Mouse (Mus musculus) spleen, adult 2 months (tissue): ENCODE measurements around the gene Rai2. TPM values are rescaled to one million over a fixed set of nuclear protein-coding genes. Genes with fewer than 3 reads are reported as not detected.

Experiments
- DNase-seq, 2 experiments: peaks; one replicate each; pipeline versions ENCODE4 v3.0.0 to v3.0.0-alpha.2; 2012 to 2021; ENCODE audit warnings: low spot score in 2 of 2, low read depth in 1 of 2
- H3K27ac ChIP-seq: fragments of 200-500 bp; 2 replicates; pipeline ENCODE4 v1.5.1; 2012; ENCODE audit warnings: low read length, inconsistent platforms; ENCODE audit not compliant: insufficient read depth
- H3K27me3 ChIP-seq: fragments of 200-500 bp; 2 replicates; pipeline ENCODE4 v1.6.1; 2012; ENCODE audit warnings: mild to moderate bottlenecking, moderate library complexity, low read length, inconsistent platforms; ENCODE audit not compliant: control insufficient read depth, insufficient read depth
- H3K36me3 ChIP-seq: fragments of 200-500 bp; 2 replicates; pipeline ENCODE4 v1.6.1; 2012; ENCODE audit warnings: mild to moderate bottlenecking, low read length, inconsistent platforms; ENCODE audit not compliant: control insufficient read depth, insufficient read depth
- H3K4me1 ChIP-seq: fragments of 200-500 bp; 2 replicates; pipeline ENCODE4 v1.6.1; 2011; ENCODE audit warnings: inconsistent platforms; ENCODE audit not compliant: control insufficient read depth, insufficient read depth, insufficient read length
- H3K4me3 ChIP-seq: fragments of 200-500 bp; 2 replicates; pipeline ENCODE4 v1.5.1; 2011; ENCODE audit warnings: mild to moderate bottlenecking, inconsistent platforms; ENCODE audit not compliant: insufficient read depth, insufficient read length; ENCODE audit errors: extremely low read depth
- CTCF ChIP-seq: fragments of 200-500 bp; IDR thresholded peaks from 2 replicates; pipeline ENCODE4 v1.5.1; 2011; ENCODE audit warnings: mild to moderate bottlenecking, inconsistent platforms; ENCODE audit not compliant: insufficient read depth, insufficient read length, insufficient replicate concordance; ENCODE audit errors: extremely low read depth
- POLR2A ChIP-seq: fragments of 200-500 bp; IDR thresholded peaks from 2 replicates; pipeline ENCODE4 v1.6.1; 2011; ENCODE audit warnings: low read depth, low read length, inconsistent platforms
- WGBS: fragments of 180-500 bp; shearing (Covaris S2); methylation state at CpG from one replicate; pipeline ENCODE4 v1.1.7; 2018; 5-methylcytosine and 5-hydroxymethylcytosine counted together
- polyA plus RNA-seq: library from polyadenylated mRNA; depleted of rRNA; stranded (reverse); fragments of >200 nt; gene quantifications from 2 replicates; pipeline ENCODE4 v1.2.3, GENCODE M21; 2012

The Rai2 gene
- polyA plus RNA-seq, 1 experiment: 2.9 TPM

DNA sequence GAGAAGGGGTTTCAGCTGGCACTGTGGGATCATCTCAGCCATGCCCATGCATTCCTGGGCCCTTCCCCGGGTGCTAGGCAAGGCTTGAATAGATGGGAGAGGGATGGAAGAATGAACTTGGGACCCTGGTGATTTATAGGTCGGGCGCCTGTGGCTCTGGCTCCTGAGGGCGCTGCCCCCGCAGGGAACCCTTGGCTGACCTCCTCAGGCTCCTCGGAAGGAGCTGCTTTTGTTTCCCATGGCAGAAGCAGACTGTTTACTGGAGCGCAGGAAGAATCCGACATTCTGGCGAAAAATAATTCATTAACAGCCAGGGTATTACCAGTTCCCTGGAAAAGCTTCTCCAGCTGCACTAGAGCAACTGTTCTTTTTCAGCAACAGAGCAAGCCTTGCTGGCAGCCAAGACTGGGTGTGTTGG, 6.5 kb downstream of the Rai2 start:
- Histone ChIP-seq H3K36me3 (no peaks in the 10 kb centered on the region), H3K27me3 (no peaks in the 10 kb centered on the region), H3K4me1 (no peaks in the 10 kb centered on the region), H3K4me3 (no peak overlapping the region), H3K27ac (no peak overlapping the region)
- no peak for TF ChIP-seq POLR2A
- no peak for TF ChIP-seq CTCF
- WGBS: 59% methylated on average over 9 of the region's 9 CpGs
- DNase-seq: no peak

DNA sequence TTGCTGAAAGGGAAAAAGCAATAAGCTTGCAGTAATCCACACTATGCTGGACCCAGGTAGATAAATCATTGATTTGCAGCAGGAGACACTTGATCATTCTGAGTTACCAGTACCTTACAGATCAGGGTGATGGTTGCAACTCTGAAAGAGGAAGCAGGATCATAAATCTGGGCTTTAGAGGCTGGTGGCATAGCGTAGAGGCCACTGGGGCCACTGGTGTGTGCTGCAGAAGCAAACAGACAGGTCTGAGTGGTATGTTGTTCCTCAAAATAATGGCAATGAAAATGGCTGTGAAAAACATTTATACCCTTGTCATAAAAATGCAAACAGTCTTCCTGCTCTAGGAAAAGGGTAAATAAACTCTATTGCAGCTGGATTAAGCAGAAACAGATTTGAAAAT, 9.4 kb downstream of the Rai2 start:
- WGBS: 32% methylated on average over 1 of the region's 1 CpGs
- Histone ChIP-seq H3K4me1 (no peaks in the 10 kb centered on the region), H3K4me3 (no peak overlapping the region), H3K27me3 (no peaks in the 10 kb centered on the region), H3K27ac (no peak overlapping the region), H3K36me3 (no peaks in the 10 kb centered on the region)
- TF ChIP-seq CTCF (no peak), POLR2A (no peak)
- no peak for DNase-seq

DNA sequence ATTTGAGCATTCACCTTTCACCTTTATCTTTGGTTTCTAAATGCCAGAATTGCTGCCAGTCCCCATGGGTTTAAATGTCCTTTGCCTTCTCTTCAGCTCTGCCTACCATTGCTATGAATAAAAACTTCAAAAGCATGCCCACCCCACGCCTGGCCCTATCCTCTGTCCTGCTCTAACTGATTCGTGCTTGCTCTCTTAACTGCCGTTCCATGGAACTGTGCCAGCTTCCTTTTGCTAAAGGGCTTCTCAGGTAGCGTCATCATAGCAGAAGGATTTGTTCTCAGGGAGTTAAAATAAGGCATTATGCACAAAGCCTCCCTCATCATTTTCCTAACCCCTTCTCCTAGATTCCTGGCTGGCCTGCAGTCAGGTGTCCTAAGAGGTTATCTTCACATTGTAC, 11.6 kb downstream of the Rai2 start:
- Histone ChIP-seq H3K27me3 (no peaks in the 10 kb centered on the region), H3K36me3 (no peaks in the 10 kb centered on the region), H3K27ac (no peak overlapping the region), H3K4me3 (no peak overlapping the region), H3K4me1 (no peaks in the 10 kb centered on the region)
- WGBS: 57% methylated on average over 4 of the region's 4 CpGs
- TF ChIP-seq POLR2A: no peak
- no peak for TF ChIP-seq CTCF
- no peak for DNase-seq

DNA sequence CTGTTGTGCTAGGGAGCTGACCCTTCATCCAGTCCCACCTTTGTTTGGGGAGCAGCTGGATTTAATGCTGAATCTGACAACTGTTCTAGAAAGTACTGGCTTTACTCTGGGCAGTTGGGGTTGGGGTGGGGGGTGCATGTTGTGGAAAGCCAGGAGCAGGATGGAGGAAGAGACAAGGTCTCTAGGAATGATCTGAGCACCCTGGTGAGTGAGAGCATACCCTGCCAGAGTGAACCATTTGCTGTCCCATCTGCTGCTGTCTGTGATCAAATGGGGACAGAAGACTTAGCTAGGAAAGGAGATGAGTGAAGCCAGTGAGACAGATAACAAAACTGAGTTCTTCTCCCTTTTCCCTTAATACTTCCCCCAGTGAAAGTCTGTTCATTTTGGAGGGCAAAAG, 13.2 kb downstream of the Rai2 start:
- Histone ChIP-seq H3K4me3 (no peak overlapping the region), H3K36me3 (no peaks in the 10 kb centered on the region), H3K4me1 (no peaks in the 10 kb centered on the region), H3K27ac (no peak overlapping the region), H3K27me3 (no peaks in the 10 kb centered on the region)
- DNase-seq: no peak
- TF ChIP-seq POLR2A: no peak
- TF ChIP-seq CTCF: no peak

DNA sequence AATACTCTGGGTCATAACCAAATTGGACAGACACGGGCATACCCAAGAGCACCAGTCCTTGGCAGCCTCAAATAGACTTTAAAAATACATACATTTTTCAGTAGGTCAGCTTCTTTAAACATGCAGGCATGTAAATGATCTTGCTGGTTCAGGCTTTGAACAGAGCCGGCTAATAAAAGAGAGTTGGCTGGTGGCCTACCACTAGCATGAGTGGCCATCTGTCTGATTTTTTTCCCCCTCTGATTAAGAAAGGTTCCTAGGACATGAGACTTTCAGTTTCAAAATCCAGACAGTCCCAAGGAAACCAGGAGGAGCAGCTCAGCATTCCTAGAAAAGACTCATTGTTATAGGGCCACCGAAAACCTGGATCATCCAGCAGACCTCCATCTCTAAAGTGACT, 15.0 kb downstream of the Rai2 start:
- no peak for TF ChIP-seq CTCF
- no peak for TF ChIP-seq POLR2A
- WGBS: 88% methylated on average over 3 of the region's 3 CpGs

DNA sequence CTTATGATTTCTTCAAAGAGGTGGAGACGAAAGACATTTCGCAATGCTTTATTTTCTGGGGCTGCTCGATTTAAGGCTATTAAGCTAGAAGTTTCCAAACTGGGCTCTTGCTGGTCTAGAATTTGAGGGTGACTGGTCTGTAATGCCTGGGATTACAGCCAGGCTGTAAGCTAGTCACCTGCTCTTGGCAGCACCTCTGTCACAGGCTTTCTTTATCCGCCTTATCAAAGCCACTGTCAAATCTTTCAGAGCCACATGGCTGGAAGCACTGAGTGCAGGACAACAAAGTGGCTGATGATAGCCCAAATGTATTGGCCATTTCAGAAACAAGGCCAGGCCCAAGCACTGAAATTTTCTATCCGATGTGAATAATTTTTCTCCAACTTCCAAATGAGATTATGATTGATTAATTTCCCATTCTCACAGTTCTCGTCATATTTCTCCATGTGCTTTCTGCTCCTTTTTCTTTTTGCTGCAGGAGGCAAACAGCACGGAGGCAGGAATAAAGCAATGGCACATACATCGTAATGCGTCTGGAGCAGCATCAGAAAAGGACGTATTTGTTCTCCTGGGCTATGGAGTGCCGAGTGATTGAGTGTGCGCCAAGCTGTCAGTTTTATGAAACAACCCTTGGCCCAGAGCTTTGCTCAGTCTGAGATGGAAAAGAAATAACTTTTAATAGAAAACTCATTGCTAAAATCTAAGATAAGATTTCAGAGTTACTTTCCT, 16.9 kb downstream of the Rai2 start:
- Histone ChIP-seq H3K4me3 (no peak overlapping the region), H3K27ac (no peak overlapping the region), H3K36me3 (no peaks in the 10 kb centered on the region), H3K27me3 (no peaks in the 10 kb centered on the region), H3K4me1 (no peaks in the 10 kb centered on the region)
- TF ChIP-seq CTCF (no peak), POLR2A (no peak)
- 92% methylated on average over 12 of the region's 12 CpGs for WGBS
- no peak for DNase-seq

More for the DNA sequence above, 15.0 kb downstream of the Rai2 start:
- Histone ChIP-seq H3K4me3 (no peak overlapping the region), H3K36me3 (no peaks in the 10 kb centered on the region), H3K27ac (no peak overlapping the region), H3K4me1 (no peaks in the 10 kb centered on the region), H3K27me3 (no peaks in the 10 kb centered on the region)
- DNase-seq: no peak

DNA sequence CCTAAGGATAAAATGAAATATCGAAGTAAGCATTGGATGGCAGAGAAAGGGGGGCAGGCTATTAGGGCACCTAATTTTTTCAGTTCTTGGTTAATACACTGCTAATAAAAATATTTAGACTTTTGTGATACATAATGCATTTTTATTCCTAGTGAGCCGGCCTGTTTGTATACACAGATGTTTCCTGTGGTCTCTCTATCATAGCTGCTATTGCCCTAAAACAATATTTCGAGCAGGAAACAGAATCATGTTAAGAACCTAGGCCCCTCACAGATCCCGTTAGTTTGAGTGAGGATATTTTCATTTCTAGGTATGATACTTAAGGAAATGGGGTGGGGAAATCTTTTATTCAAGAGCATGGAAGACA, 17.4 kb downstream of the Rai2 start:
- no peak for DNase-seq
- Histone ChIP-seq H3K4me1 (no peaks in the 10 kb centered on the region), H3K36me3 (no peaks in the 10 kb centered on the region), H3K27me3 (no peaks in the 10 kb centered on the region), H3K4me3 (no peak overlapping the region), H3K27ac (no peak overlapping the region)
- WGBS: 62% methylated on average over 4 of the region's 4 CpGs
- TF ChIP-seq POLR2A (no peak), CTCF (no peak)
